Mouse (Mus musculus): ENCODE data around the gene Wdr20. TPM values are rescaled to one million over a fixed set of nuclear protein-coding genes. Genes with fewer than 3 reads are reported as not detected.
A peak's percentile ranks its signal among the peaks of the same experiment; 100 is the strongest.

Wdr20 gene
- total RNA-seq, 2 experiments from 2014 or later, result 36.3 to 40.5 TPM

DNA sequence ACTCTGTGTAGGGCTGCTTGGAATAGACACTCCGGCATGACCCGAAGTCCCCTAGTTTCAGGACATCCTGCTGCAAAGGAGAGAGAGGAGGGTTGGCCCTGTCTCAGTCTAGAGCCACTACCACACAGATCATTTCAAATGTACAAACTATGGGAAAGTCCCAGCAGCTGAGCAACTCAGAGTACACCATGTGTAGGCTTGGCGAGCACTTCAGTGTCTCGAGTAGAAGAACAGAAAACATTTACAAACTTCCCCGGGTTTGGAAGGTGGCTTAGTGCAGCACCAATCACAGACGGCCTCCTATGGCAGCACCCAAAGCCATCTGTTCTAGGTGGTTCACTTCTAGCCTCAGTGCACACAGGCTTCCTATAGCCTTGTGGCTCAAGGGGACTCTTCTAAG is 75.9 kb downstream of the Wdr20 start:
- no peak for DNase-seq (ENCODE audit: low spot score in 2 of 2)

DNA sequence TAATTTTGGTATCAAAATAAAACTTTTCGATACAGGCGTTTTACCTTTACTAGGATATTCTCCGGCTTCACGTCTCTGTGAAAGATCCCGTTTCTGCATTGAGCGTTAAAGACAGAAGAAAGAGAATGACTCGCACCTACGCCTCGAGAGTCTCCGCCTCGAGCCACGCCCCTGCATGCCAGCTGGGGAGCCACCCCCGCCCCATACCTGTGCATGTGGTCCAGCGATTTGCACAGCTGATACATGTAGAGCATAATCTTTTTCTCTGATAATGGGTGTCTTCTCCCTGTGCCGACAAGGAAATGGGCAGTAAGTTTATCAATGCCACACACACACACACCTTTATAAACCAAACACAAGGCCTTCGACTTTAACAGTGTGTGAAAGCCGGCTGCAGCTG is 77.2 kb downstream of the Wdr20 start:
- DNase-seq (ENCODE audit: low spot score in 2 of 2), result no peak

DNA sequence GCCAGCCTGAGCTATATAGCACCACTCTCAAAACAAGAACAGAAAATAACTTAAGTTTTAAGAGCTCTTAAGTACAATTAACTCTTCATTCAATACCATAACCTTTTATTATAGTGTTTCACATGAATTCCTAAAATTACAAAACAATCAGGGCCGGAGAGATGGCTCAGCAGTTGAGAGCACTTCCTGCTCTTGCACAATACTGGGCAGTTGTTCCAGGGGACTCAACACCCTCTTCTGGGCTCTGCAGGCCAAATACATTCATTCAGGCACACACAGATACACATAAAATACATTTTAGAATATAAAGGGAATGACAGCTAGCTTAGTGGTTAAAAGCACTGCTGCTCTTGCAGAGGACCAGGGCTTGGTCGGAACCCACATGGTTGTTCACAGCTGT is 79.1 kb downstream of the Wdr20 start:
- DNase-seq (ENCODE audit: low spot score in 2 of 2), result no peak

DNA sequence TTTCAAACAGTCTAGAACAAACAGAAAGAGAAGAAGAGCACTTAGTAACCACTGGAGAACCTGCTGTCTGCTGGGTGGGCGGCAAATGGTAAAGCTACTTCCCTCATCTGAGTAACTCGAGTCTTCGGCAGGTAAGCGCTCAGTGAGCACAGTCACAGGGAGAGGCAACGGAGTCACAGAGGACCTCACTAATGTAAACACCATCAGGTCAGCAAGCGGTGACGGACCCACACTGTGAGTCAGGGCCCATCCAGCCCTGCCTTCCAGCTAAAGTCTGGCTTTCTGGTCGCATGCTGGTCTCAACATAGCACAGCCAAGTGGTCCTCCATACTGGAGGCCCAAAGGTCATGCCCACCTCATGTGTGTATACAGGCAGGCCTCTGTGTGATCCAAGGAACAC is 81.6 kb downstream of the Wdr20 start:
- no peak for DNase-seq (ENCODE audit: low spot score in 2 of 2)

DNA sequence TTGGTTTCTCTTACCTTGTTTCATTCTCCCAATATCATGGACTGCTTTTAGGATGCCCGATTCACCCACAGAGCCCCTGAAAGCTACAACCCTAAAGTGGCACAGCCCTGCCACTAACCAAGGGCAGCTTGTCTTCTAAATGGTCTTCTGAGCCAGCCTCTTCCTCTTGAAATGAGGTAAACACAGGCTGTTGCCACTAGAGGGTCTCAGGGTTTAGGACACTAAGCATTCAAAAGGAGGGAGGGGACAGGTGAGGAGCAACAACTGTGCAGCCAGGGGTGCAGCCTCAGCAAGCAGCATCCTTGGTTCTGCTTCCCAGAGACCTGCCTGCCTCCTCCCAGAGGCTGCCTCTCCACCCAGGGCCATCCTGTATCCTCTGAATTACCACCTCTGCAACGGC is 84.0 kb downstream of the Wdr20 start:
- DNase-seq (ENCODE audit: low spot score in 2 of 2), result no peak

DNA sequence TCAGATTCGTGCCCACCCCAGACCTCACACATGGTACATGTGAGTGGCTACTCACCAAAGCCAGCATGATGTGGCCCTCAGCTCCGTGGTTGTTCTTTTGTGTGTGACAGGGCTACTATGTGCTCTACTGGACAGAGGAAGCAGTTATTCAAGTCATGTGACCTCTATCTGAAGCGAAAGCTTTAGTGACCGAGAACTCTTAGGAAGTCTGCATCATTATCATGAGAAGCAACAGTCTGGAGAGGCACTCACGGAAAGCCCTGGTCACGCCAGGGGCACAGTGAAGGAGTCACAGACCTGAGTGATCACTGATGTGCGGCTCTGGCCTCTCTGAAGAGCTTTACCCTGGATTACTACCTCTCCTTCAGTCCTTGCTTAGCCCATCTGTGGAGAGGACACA is 84.6 kb downstream of the Wdr20 start:
- no peak for DNase-seq (ENCODE audit: low spot score in 2 of 2)

DNA sequence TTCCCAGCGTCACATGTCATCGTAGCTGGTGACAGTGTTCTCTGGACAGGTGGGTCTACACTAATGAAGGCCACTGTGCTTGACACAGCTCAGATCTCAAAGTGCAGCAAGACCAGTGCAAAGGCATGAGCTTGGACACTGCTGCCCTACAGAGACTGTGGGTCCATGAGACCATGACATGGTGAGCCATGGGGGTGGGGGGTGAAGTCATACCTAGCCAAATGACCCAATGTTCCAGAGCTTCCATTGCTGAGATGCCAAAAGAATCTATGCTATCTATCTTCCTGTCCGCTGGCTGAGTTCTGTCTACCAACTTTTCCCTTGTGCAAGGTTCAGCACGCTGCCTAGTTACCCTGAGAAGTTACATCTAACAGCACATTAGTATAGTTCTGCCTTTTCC is 91.2 kb downstream of the Wdr20 start:
- DNase-seq (ENCODE audit: low spot score in 2 of 2), result no peak

DNA sequence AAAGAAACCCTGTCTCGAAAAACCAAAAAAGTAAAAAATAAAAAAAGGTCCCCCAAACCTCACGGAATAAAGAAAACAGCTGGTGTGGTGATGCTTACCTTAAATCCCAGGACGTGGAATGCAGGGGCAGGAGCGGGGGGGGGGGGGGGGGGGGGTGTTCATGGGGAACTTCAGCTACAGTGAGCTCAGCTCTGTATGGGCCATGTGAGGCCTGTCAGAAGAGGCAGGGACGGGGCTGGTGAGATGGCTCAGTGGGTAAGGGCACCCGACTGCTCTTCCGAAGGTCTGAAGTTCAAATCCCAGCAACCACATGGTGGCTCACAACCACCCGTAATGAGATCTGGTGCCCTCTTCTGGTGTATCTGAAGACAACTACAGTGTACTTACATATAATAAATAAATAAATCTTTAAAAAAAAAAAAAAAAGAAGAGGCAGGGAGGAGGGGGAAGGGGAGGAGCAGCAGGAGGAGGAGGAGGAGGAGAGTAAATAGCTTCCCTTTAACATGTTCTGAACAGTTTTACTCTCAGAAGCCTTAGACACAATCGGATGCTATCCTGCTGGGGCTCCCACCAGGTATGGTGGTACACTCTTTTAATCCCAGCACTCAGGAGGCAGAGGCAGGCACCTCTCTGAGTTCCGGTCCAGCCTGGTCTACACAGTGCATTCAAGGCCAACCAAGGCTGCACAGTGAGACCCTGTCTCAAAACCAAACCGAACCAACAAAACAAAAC is 92.7 kb downstream of the Wdr20 start:
- DNase-seq (ENCODE audit: low spot score in 2 of 2), result no peak

DNA sequence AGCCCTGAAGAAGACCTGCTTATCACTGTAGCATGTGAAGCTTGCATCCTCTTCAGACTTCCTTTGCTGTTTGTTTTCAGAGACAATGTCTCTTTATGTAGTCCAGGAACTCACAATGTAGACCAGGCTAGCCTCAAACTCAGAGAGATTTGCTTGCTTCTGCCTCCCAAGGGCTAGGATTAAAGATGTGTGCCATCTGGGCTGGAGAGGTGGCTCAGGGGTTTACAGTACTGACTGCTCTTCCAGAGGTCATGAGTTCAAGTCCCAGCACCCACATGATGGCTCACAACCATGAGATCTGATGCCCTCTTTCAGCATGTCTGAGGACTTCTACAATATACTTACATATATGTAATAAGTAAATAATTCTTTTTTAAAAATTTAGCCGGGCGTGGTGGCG is 97.4 kb downstream of the Wdr20 start:
- no peak for DNase-seq (ENCODE audit: low spot score in 2 of 2)

DNA sequence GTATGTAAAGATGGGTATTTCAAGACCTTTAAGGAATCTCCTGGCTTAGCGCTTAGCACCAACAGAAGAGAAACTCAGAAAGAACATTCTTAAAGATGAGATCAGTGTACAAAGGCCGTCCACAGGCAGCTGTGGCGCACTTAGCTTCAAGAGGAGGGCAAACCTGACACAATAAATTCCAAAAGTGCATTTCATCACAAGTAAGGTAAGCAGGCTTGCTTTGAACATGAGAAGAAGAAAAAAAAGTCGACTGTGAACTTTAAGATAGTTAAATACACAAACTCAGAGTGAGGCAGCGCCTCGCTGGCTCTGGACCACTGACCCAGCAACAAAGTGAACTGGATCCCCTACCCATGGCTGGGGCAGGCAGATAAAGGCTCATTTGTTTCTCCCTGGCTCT is 99.0 kb downstream of the Wdr20 start:
- no peak for DNase-seq (ENCODE audit: low spot score in 2 of 2)

DNA sequence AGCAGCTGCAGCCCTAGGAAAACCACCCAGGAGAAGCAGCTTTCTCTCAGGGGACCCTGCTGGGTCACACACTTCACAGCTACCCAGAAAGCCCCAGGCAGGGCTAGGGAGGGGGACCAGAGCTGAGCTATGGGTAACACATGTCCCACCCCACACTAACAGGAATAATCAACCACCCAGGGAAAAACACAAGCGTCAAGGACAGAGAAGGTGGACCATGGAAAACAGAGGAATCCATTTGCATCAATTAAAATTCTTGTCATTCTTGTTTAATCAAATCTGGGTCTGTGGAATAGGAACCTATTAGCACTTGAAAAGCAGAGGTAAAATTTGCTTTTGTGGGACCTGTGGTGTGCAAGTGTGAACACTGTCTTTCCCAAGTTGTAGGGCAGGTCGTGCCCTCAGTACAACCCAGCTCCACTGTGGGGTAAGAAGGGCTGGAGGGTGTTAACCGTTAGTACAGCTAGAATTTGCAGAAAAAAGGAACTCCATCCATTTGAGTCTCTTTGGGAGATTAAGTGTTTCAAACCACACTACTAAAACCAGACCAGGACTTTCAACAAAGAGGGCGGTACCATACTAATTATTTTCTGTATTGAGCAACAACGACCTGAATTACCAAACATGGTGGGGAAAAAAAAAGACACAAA is 99.6 kb downstream of the Wdr20 start:
- DNase-seq (ENCODE audit: low spot score in 2 of 2), result no peak

DNA sequence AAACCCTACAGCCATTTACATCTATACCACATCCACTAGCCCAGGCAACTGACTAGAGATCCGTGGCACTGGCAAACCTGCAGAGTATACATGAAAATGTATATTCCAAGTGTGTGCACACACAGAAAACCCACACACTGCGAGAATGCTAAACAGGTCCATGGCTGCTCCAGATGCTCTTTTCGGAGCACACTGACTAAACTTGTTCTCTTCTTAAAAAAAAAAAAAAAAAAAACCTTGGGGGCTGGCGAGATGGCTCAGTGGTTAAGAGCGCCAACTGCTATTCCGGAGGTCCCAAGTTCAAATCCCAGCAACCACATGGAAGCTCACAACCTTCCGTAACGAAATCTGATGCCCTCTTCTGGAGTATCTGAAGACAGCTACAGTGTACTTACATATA is 100.1 kb downstream of the Wdr20 start:
- no peak for DNase-seq (ENCODE audit: low spot score in 2 of 2)

DNA sequence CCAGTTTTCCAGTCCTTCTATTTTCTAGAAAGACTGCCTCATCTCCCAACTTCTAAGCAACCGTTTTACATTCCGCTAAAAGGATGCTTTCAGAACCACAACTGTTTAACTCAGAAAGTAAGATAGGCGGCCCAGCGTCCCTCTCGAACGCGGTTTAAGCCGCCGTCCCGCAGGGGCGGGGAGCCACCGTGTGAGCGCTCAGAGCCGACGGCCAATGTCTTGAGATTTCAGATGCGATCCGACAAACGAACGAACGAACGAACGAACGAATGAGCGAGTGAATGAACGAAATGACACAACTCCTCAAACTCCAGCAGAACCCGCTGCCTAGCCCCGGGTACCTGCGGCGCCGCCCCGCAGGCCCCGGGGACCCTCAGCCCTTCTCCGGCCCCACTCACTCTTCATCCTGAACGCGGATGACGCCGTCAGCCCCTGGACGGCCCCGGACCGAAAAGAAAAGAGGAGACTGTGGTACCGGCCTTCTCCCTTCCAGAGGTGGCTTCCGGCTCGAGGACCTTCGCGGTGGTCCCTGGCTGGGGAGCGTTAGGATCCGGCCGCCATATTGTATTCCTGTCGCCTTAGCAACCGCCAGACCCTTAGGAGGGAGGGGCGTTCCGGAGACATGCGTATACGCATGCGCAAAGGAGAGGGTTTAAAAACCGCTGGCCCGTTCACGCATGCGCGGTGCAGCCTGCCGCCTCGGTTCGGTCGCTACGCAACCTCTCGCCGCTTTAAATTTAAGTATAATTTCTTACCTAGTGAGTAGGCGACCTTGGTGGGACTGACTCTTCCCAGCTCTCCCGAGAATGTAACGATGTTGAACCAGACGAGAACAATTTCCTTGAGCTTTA is 102.8 kb downstream of the Wdr20 start, which contains the start of gene Mok:
Gene Mok, minus strand, starts transcription at position 592 of the 851 bp plus-strand sequence.
- peak; percentile 99 for DNase-seq (ENCODE audit: low spot score in 2 of 2)

DNA sequence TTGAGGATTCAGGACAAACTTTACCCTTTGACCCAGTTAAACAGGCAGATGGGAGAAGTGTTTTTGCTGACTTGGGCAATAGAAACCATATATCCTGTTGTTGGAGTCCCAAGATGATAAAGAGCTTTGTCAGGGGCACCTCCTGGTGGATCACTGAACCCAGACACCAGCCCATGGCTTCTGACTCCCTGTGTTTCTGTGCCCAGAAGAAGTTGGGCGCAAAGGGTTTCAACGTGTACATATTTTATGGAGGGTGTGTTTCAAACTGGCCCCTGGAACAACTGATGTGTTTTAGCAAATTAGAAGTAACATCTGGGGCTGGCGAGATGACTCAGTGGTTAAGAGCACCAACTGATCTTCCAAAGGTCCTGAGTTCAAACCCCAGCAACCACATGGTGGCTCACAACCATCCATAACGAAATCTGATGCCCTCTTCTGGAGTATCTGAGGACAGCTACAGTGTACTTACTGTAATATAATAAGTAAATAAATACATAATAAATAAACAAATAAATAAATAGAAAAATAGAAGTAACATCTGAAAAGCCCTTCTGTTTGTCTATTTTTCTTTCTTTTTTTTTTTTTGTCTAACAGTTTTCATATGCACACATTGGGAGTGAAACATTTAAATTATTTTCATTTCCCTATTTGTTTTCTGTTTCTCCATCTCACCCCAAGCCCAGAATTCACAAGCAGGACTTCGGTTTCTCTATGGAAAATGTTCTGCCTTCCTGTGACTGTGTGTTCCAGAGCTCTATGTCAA is 104.2 kb downstream of the Wdr20 start:
- no peak for DNase-seq (ENCODE audit: low spot score in 2 of 2)

DNA sequence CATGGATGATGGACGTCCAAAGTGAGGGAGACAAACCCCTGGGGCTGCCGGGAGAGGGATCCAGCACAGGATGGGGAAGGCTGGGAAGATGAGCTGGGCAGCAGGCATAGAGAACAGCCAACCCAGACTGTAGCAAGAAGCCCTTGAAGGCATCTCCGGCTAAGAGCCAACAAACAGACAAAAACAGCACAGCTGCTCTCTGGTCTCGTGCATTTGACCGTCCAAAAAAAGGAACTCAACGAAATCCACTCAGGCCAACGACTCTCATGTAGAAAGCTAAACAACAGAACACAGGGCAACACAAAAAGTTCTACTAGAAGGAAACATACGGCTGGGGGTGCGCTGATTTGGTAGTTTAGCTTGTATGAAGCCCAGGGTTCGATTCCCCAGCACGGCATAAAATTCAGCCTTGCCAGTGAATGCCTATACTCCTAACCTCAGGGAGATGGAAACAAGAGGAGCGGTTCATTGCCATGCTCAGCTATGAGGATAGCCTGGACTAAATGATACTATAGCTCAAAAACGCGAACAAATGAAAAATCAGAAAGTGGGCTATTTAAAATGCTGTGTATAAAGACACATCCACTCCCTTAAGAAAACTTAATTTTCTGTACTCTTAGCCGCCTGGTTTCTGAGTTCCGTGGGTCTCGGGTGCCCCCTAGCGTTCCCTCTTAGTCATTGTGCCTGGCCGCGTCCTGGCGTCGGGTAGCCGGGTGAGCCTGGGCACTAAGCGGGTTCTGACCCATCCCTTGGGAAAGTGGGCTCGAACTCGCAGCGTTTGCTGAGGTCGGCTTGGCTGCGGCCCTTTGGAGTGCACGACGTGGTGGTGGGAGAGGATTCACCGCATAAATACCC is 105.7 kb downstream of the Wdr20 start:
- DNase-seq (ENCODE audit: low spot score in 2 of 2), result peak; percentile 90

DNA sequence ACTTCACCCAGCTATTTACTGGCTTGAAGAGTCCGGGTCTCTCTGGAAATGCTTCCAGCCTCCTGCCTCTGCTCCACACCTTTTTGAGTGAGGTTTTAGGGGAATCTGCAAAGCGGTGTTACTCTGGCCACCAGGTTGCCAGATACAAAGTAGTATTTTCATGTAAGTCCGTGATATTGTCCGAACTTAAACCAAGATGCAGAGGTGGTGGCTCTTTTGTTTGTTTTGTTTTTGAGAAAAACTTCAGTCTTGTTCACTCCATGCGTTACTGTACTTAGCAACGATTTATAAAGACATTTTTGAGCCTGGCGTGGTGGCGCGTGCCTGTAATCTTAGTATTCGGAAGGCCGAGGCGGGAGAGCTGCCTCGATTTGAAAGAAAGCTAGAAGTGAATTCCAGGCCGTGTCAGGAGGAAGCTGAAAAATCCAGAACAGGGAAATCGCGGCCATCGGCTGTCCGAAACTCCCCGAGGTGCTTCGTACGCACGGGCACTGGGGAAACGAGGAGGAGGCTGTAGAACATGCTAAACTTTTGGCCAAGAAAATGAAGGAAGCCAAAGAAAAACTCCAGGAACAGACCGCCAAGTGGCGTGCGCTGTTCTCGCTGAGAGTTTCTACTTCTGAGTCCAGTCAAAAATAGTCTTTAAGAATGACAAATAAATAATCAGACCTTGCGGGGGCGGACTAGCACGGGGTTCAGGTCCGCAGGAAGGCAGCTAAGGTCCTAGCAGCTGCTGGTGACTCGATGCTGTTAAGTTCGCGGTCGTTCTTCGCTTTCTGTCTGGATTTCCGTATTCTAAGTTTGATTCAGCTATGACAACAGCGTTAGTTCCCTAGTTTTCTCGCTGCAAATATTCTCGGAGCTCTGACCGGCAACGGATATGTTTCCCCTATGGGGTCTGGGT is 106.7 kb downstream of the Wdr20 start:
- DNase-seq (ENCODE audit: low spot score in 2 of 2), result peak in 1 of 2 experiments; percentile 32

DNA sequence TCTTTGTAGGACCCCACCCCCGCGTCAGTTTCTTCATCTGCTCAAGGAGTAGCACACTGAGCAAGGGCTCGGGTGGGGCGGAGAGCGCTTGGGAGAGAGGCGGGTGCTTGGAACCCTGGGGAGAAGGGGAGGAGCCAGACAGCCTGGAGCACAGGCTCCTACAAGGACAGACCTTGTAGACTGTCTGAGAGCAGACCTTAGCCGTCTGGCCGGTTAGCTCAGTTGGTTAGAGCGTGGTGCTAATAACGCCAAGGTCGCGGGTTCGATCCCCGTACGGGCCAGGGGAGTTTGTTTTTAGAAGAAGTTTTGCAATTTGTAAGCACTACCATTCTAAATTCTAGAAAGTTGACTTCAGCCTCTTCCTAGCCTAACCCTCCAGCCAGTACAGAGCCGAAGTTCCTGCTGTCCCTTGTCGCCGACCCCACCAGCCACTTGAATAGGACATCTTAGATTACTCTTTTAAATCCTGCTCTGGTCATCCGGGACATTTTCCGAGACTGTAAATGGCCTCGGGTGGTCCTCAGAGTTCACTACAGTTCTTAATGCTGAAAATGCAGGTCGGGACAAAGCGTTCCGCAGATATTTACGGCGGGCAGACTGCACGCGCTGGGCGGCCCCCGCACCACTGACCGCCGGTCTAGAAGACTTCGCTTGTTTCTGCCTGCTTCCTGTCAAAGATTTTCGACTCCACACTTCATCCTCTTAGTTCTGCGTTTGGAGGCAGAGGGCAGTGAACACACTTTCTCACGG is 107.6 kb downstream of the Wdr20 start:
- peak; percentile 79 to 81 for DNase-seq (ENCODE audit: low spot score in 2 of 2)

DNA sequence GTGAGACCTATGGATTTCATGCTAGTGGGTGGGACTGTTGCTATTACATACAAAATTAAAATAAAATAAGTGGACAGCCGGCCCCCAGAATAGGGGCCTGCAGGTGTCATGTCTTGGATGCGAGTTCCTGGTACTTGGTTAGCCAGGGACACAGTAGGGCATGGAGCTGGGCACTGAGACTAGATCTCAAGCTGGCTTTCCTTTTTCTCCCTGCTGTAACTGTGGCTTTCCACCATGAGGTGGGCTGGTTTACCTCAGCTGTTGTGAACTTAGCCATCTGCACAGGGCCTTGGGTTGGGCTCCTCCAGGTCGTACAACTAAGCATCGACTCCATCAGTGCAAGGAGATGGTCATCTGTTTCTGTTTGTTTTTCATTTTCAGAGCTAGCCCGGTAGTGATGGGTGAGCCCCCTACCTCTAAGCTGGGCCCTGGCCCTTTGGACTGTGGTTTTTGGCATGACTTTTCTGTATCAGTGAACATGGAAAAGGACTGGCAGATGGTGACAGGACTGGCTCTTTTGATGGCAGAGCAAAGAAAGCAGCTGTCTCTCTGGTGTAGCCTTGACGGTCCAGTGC is 108.5 kb downstream of the Wdr20 start:
- DNase-seq (ENCODE audit: low spot score in 2 of 2), result no peak
